In the genomic region with DNA sequence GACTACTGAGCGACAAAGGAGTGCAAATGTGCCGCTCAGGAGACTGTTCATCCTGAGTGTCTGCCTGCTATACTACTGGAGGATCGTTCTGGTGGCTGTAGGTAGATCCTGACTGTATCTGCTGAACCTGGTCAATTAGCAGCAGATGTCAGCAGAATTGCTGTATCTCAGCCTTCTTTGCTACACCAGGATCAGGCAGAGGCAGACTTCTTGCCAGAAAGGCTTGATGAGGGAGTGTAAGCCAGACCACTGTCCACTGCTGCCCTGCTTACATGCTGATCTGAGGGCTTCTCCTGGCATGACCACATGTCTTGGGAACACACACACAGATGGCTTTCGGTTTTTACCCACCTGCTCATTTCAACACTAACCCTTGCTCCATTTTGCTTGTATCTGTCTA, we compare ENCODE assay signal across 16 mouse cellular contexts. TPM values are rescaled to one million over a fixed set of nuclear protein-coding genes. Genes with fewer than 3 reads are reported as not detected.
A peak's percentile ranks its signal among the peaks of the same experiment; 100 is the strongest.
DNase-seq lines count a peak whose midpoint lies in the region; ATAC-seq and TF ChIP-seq lines count a peak whose summit lies in the region.
"Had no signal": no experiment of that assay in that cellular context is flagged by ENCODE, and none has a peak within 500 bp of the region (broad histone marks: within the 10 kb centered on the region; RNA-seq: fewer than 3 reads in every experiment).

No protein-coding gene starts in this region.

- peaks cover 22% of the 10 kb centered on the region for H3K36me3 ChIP-seq in hindbrain, embryonic 10.5 days
- H3K36me3 ChIP-seq in midbrain, embryonic 12.5 days = peaks cover 14% of the 10 kb centered on the region
- H3K36me3 ChIP-seq: limb, embryonic 13.5 days had no signal

- H3K27ac ChIP-seq in cortical plate, adult 2 months (ENCODE audit: insufficient read depth, low read length) = no peak overlapping the region
- peak overlapping the region; percentile 100 for H3K27ac ChIP-seq in hindbrain, embryonic 10.5 days
- H3K27ac ChIP-seq in midbrain, embryonic 12.5 days (replicated peaks) = peak overlapping the region; percentile 98; the same call in 1 of the 2 replicates
- H3K27ac ChIP-seq: limb, embryonic 13.5 days had no signal

- H3K9me3 ChIP-seq in hindbrain, embryonic 10.5 days = no peaks in the 10 kb centered on the region
- no peaks in the 10 kb centered on the region for H3K9me3 ChIP-seq in midbrain, embryonic 12.5 days

- peak overlapping the region; percentile 82 for H3K4me2 ChIP-seq in midbrain, embryonic 12.5 days (replicated peaks)
- H3K4me2 ChIP-seq: limb, embryonic 13.5 days had no signal

- peaks cover 28% of the 10 kb centered on the region for H3K4me1 ChIP-seq in cortical plate, adult 2 months (ENCODE audit: control insufficient read depth, insufficient read depth, low read length)
- peaks cover 76% of the 10 kb centered on the region for H3K4me1 ChIP-seq in hindbrain, embryonic 10.5 days (replicated peaks)
- peaks cover 70% of the 10 kb centered on the region for H3K4me1 ChIP-seq in midbrain, embryonic 12.5 days

- 90% methylated on average over 4 of the region's 4 CpGs for WGBS in hindbrain, embryonic 10.5 days
- WGBS in midbrain, embryonic 12.5 days = 92% methylated on average over 4 of the region's 4 CpGs

- no peak for TF ChIP-seq CTCF in cortical plate, adult 2 months (IDR thresholded peaks at IDR 0.05; ENCODE audit: extremely low read depth, insufficient read depth, low read length)

- H3K4me3 ChIP-seq in cortical plate, adult 2 months (ENCODE audit: insufficient read depth, low read length) = peak overlapping the region; percentile 90
- H3K4me3 ChIP-seq in hindbrain, embryonic 10.5 days = peak overlapping the region; percentile 89
- peak overlapping the region; percentile 99 for H3K4me3 ChIP-seq in midbrain, embryonic 12.5 days
- H3K4me3 ChIP-seq: limb, embryonic 13.5 days had no signal

- no peak for TF ChIP-seq POLR2A in cortical plate, adult 2 months (IDR thresholded peaks at IDR 0.05; ENCODE audit: extremely low read depth, insufficient read depth, low read length)

- H3K27me3 ChIP-seq in hindbrain, embryonic 10.5 days (ENCODE audit: insufficient read depth, poor library complexity, severe bottlenecking) = peaks cover 51% of the 10 kb centered on the region
- H3K27me3 ChIP-seq in midbrain, embryonic 12.5 days = peaks cover 9% of the 10 kb centered on the region; the same call in 1 of the 2 replicates

- intact Hi-C loops in heart, postnatal 10 days (cut with DNase I) = no loop called here

- peak overlapping the region; percentile 100 for H3K9ac ChIP-seq in midbrain, embryonic 12.5 days (replicated peaks)
- H3K9ac ChIP-seq: limb, embryonic 13.5 days had no signal

- ATAC-seq in midbrain, embryonic 12.5 days (ENCODE audit: low FRiP score, low read depth) = no peak
- ATAC-seq: activated CD4-positive, CD25-positive, alpha-beta regulatory T cell, adult 4 months; intestine, embryonic 16.5 days had no signal

- DNase-seq in cerebellum, adult 9-11 months = peak; percentile 53
- DNase-seq in hindbrain, embryonic 10.5 days (ENCODE audit: low spot score) = no peak
- DNase-seq in spleen, postnatal 36 days (ENCODE audit: low spot score in 2 of 2) = no peak
- no peak for DNase-seq in heart, adult 8-10 months (ENCODE audit: low spot score)
- DNase-seq in heart, postnatal 10 days = no peak
- no peak for DNase-seq in lung, postnatal 4 days
- DNase-seq: heart, adult 18-20 months; kidney, postnatal 36 days; lung, postnatal 36 days; right cerebral cortex, postnatal 4 days; thymus, postnatal 14 days had no signal

RNA-seq across cellular contexts. Expression of a gene that starts 2.3 kb away (rescaled TPM):
- 179 and 188 TPM in 2 replicates for polyA plus RNA-seq in cortical plate, adult 2 months (2012; rRNA removed)
- 8.7 and 14.1 TPM in 2 replicates for polyA plus RNA-seq in hindbrain, embryonic 10.5 days (2016; fragmentation: Nextera tagmentation; extraction: Ambion mirVana)
- 20.5 and 22.9 TPM in 2 replicates for polyA plus RNA-seq in midbrain, embryonic 12.5 days (2016; fragmentation: Nextera tagmentation; extraction: Ambion mirVana)
- total RNA-seq in heart, adult 8-10 months (2022) = under 1 TPM; 0.16 to 0.43 (median 0.22) TPM
- under 1 TPM; 0.29 to 0.50 TPM for total RNA-seq in heart, postnatal 10 days (2021)

RNA-seq across cellular contexts. Expression of a gene that starts 33.5 kb away (rescaled TPM):
- polyA plus RNA-seq in cortical plate, adult 2 months (2012; rRNA removed) = 121 and 122 TPM in 2 replicates
- 60.3 and 69.0 TPM in 2 replicates for polyA plus RNA-seq in hindbrain, embryonic 10.5 days (2016; fragmentation: Nextera tagmentation; extraction: Ambion mirVana)
- 68.0 and 68.2 TPM in 2 replicates for polyA plus RNA-seq in midbrain, embryonic 12.5 days (2016; fragmentation: Nextera tagmentation; extraction: Ambion mirVana)
- total RNA-seq in heart, adult 8-10 months (2022) = 10 to 100 TPM; 55.3 to 61.2 (median 57.8) TPM
- 10 to 100 TPM; 47.2 to 47.7 TPM for total RNA-seq in heart, postnatal 10 days (2021)
